Mouse (Mus musculus) bone marrow, adult 2 months (tissue): ENCODE data around the gene Vwa8.

Experiments used
- CTCF ChIP-seq: fragments of 200-500 bp; IDR thresholded peaks from 2 replicates; pipeline ENCODE4 v1.5.1; 2011; ENCODE audit warnings: low read length, control low read depth; ENCODE audit not compliant: control insufficient read depth, insufficient read depth
- POLR2A ChIP-seq: fragments of 200-500 bp; IDR thresholded peaks from 2 replicates; pipeline ENCODE4 v1.6.1; 2011; ENCODE audit warnings: low read depth, mild to moderate bottlenecking, control low read depth, low read length, borderline replicate concordance; ENCODE audit not compliant: control insufficient read depth

- no peak for TF ChIP-seq CTCF
- TF ChIP-seq POLR2A, result no peak
These were observed 200.7 kb downstream of the Vwa8 start for GRCm38 (mm10) chr14:79049544-79049943.
